Mouse (Mus musculus) small intestine, adult 2 months (tissue): ENCODE data around the gene St5.

Experiments
- CTCF ChIP-seq: fragments of 200-500 bp; IDR thresholded peaks from 2 replicates; pipeline ENCODE4 v1.5.1; 2012; ENCODE audit warnings: low read depth, mild to moderate bottlenecking, control low read depth, inconsistent platforms, low read length, moderate library complexity, mixed read lengths; ENCODE audit not compliant: insufficient replicate concordance, insufficient read length; ENCODE audit errors: extremely low read depth
- POLR2A ChIP-seq: fragments of 200-500 bp; IDR thresholded peaks from 2 replicates; pipeline ENCODE4 v1.6.1; 2012; ENCODE audit warnings: low read depth, mild to moderate bottlenecking, control low read depth, inconsistent platforms, low read length, moderate library complexity

DNA sequence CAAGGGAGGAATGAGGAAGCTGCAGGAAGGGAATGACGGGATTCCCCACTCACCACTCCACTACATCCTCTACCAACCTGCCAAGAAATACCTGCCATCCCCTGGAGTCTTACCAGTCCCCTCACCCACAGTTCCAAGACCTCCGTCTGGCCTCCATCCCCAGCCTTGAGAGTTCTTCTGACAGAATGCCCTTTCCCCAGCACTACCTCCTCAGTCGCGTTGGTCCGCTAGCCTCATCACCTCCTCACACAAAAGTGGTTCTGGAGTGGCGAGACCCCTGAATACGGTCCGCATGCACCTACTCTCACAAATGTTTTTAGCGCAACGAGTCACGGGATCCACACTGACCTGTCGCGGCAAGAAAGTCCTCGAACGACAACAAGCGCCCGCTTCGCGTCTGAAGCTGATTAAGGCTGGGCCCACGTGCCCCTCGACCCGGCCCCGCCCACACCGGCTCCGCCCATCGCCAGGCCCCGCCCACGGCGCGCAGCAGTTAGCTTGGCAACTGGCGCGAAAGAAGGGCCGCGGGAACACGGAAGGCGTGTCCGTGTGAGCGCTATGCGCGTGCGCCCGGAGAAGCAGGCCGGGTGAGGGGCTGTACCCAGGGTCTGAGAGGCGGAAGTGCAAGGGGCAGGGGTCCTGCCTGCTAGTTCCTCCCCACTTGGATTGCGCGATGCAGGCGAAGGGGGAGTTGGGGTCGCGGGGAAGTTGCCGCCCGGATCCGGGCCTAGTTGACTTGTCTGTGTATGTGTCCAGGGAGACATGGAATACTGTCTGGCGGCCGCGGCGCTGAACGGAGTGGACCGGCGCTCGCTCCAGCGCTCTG is at the start of gene St5, which contains the start of gene Akip1:
- TF ChIP-seq CTCF, result no peak
- peak; percentile 70 for TF ChIP-seq POLR2A
